Mouse (Mus musculus): ENCODE measurements around the gene Uba52.

The Uba52 gene

DNA sequence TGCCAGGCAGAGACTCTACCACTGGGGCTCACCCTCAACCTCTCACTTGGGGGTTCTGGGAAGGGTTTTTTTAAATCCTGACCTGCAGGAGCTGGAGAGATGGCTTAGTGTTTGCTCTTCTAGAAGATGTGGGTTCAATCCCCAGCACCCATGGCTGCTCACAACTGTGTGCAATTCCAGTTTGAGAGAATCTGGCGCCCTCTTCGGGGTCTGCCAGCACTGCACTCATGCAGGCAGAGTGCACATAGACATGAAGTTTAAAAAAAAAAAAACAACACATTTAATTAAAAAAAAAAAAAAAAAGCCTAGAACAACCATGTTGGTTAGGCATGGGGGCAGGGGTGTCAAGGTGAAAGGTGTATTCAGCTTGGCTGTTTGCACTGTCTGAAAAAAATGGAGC is 19.7 kb upstream of the Uba52 start:
- DNase-seq (ENCODE audit: low read depth) = no peak

DNA sequence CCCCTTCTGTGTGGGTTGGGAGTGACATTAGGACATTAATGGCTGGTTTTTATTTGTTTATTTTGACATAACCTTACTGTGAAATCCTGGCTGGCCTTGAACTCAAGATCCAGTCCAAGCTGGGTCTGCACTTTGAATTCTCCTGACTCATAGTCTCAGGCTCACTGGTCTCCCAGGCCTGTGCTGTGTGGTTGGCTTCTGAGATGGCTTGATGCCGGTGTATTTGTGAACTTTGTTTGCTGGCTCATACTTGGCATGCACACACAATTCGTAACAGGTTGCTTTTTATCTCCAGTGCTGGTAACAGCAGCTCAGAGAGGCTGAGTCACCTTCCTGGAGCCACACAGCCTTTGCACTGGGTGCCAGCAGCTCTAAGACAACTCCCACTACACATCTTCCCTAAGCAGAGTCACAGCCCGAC is 19.1 kb upstream of the Uba52 start:
- no peak for DNase-seq (ENCODE audit: low read depth)

DNA sequence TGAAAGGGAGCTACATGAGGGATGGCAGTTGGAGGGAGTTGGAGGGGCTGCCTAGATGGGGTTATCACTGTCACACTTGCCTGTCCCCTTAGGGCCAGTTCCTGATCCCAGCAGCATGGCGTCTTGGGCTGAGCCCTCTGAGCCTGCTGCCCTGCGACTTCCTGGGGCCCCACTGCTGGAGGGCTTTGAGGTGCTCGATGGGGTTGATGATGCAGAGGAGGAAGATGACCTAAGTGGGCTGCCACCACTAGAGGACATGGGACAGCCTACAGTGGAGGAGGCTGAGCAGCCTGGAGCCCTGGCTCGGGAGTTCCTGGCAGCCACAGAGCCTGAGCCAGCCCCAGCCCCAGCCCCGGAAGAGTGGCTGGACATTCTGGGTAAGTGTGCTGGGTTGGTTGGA is 18.7 kb upstream of the Uba52 start:
- DNase-seq (ENCODE audit: low read depth) = no peak

DNA sequence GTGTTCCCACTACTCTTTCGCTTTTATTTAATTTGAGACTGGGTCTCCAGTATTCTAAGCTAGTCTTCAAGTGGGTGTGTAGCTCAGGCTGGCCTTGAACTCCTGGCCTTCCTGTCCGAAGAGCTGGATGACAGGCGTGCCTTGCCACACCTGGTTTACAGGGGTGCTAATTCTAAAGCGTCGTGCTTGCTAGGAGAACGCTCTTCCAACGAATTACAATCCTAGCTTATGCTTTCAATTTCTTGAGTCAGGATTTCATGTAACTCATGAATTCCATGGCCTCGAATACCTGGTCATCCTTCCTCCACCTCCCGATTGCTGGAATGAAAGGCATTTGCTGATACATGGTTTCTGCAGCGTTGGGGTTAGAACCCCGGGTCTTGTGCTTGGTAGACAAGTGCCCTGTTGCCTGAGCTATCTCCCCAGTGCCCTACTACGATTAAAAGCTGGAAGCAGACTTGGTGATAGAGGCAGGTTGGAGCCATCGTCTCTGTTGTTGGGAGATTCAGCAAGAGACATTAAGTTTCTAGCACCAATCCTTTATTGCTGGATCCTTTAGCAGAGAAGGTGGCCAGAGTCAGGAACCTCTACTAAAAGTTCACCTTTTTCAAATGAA is 17.7 kb upstream of the Uba52 start:
- DNase-seq (ENCODE audit: low read depth) = no peak

DNA sequence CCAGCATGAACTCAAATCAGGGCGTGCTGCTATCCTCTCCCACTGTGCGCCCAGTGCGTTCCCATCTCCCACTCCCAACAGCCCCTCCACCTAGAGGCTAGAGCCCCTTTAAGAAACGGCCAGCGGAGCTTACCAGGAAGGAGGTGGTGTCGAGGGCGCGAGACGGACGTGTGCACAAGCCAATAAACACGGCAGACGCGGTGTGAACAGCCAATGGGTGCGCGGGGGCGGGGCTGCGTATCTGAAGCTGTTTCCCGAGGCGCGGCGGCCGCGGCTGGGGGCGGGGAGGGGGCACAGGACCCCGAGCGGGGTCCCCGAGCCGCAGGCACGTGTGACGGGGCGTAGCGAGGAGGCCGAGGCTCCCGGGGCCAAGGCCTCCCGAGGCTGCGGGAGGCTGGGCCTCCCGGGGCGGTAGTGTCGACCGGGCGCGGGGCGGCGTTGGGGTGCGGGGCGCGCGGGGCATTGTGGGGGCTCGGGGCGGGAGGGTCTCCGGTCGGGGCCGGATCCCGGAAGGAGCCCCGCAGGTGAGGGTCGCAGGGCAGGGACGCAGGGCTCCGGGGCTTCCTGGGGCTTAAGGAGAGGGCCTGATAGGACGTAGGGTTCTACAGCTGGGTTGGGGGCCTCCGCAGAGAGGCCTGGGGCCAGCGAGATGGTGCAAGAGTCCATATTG is 17.0 kb upstream of the Uba52 start, which contains the start of the genes Fkbp8 and Kxd1:
Fkbp8 (plus strand) TSS at position 213 of the 670 bp plus-strand sequence.
Kxd1 (minus strand) TSS at position 445 of the 670 bp plus-strand sequence.
- peak; percentile 97 for DNase-seq (ENCODE audit: low read depth)

DNA sequence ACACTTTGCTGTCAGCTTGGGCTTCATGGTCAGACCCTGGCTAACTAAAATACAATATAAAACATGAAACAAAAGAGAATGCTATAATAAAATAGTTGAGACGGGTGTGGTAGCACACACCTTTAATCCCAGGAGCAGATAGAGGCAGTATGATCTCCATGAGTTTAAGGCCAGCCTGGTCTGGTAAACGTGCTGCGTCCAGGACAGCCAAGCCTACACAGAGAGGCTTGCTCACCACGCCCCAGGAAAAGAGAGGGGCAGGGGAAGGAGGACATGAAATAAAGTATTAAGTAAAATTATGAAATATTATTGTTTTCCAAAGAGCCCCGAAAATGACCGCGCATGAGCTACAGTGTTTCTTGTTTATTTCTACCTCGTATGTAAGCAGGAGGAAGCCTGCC is 16.5 kb upstream of the Uba52 start:
- no peak for DNase-seq (ENCODE audit: low read depth)

DNA sequence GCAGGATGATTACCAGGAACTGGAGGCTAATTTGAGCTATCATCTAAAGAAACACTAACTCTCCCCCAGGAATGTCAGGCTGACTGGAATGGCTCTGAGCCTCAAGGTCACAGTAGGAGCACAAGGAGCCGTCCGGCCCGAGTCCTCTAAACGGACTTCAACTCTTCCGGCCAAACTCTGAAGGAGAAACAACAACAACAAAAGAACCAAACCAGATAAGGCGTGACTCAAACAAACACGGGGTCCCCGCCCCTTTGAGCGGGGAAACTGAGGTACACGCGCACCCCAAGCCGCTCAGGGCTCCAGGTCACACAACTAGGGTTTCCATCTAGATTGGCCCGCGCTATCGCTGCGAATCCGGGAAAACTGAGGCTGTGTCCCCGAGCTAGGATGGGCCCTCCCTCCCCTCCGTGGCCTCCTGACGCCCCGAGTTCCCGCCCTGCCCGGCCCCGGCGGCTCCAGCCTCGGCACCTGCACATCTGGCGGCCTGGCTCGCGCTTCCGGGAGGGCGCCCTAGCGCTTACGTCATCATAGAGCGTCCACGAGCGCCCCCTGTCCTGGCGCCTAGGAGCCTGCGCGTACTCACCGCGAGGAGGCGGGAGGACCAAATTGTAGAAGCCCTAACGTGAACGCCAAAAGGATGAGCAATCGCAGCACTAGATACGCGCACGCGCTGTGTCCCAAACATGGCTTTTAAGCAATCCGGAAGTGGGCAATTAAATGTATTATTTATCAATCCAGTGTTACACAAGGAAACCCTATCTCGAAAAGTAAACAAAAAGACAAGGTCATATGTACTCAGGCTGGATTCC is 12.2 kb upstream of the Uba52 start:
- peak; percentile 99 for DNase-seq (ENCODE audit: low read depth)

DNA sequence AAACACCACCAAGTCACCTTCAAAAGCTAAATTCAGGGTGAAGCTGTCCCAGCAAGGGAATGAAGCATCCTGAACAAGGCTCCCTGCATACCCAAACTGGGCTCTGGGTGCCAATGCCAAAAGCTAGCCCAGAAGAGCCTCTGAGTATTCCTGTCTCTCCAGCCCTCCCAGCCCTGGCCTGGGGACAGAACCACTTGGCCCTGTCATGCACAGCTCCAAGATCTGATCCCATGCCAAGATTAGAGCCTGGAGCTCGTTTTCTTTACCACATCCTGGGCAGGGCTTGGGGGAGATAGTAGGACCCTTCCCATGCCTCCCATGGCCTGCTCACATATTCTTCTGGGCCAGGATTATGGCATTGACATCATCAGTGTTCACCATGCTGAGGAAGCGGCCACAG is 9.0 kb upstream of the Uba52 start:
- DNase-seq (ENCODE audit: low read depth) = no peak

DNA sequence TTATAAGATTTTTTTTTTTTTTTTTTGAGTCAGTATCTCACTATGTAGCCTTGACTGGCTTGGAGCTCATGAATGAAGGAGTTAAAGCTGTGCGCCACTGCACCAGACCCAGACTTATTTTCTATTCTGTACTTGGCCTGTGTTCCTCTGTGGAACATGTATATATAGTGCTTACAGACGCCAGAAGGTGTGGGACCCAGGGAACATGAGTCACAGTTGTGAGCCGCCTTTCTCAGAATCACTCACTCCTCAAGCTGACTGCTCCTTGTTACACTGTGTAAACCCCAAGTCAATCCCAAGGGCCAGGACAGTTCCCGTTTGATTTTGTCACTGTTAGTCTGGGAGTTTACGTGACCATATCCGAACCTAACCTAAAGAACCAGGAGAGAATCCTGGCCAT is 8.4 kb upstream of the Uba52 start:
- DNase-seq (ENCODE audit: low read depth) = no peak

DNA sequence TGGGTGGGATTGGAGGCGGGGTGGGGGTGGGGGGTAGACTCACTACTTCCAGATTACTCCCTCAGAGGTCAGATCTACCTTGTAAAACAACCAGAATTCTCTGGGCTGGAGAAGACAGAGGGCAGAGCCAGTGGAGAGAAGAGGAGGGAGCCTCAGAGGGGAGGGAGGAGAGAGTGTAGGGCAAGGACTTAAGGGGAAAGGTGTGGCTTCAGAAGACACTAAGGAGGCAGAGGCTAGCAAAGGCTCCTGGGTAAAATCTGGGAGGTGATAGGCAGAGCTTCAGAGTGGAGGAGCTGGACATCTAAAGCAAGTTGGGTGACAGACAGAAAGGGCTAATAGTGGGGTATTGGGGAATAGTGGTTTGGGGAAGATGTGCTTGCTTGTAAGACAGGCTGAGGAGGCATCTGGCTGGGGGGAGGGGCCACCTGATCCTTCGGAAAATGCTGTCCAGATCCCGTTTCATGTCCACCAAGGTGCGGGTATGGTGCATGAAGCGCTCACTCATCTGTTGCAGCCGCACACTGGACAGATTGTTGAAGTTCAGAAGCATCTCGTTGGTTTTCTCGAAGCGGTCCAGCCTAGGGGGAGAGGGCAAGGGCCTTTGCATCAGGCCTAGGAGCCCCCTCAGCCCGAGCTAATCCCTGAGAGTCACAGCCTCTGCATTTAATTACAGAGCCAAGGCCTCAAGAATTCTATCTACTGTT is 7.5 kb upstream of the Uba52 start:
- DNase-seq (ENCODE audit: low read depth) = no peak

DNA sequence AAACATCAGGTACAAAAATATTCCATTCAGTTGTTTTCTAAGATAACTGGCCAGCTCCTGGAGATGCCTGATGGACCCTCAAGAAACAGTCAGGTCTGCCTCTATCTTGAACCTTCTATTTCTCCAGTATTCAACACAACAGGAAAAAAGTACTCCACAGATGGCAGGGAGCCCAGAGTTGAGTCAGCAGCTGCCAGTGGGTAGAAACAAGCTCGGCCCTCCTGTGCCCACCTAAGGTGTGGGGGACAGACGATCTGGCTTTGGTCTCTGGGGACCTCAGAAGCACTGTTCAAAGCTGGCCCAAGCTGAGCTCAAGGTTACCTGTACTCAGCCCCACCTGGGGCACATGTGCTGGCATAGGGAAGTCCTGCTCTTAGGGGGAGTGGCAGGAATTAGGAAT is 2.8 kb upstream of the Uba52 start:
- DNase-seq (ENCODE audit: low read depth) = no peak

DNA sequence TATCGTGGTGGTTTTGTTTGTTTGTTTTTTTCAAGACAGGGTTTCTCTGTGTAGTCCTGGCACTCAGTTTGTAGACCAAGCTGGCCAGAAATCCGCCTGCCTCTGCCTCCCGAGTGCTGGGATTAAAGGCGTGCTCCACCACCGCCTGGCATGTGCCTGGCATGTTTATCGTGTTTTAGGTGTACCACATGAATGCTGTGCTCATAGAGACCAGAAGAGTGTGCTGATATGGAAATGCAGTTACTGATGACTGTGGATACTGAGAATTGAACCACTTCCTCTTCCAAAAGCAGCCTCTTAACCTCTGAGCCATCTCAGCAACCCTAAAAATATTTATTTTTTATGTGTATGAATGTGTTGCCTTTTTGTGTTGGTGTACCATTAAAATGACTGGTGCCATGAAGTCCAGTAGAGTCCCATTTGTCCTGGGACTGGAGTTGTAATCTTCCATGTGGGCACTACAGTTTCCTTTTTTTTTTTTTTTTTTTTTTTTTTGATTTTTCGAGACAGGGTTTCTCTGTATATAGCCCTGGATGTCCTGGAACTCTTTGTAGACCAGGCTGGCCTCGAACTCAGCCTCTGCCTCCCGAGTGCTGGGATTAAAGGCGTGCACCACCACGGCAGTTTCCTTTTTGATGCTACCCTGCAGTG is 1.8 kb upstream of the Uba52 start:
- DNase-seq (ENCODE audit: low read depth) = peak; percentile 61

DNA sequence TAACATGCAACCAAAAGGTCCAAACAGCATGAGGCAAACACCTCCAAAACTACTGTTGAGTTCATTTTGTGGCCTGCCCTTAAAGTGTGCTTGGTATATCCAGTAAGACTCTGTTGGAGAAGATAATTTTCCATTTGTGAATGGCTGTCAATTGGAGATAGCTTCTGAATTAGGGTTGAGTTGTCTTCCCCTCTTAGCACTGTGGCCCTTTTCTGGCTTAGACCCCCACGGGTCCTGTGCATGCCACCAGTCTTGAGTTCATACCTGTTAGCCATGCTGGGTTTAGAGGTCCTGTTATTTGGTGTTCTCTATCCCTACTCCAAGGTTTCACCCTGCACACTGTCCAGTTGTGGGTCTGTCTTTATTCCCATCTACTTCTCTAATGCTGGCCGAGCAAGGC is 1.2 kb upstream of the Uba52 start:
- DNase-seq (ENCODE audit: low read depth) = no peak

DNA sequence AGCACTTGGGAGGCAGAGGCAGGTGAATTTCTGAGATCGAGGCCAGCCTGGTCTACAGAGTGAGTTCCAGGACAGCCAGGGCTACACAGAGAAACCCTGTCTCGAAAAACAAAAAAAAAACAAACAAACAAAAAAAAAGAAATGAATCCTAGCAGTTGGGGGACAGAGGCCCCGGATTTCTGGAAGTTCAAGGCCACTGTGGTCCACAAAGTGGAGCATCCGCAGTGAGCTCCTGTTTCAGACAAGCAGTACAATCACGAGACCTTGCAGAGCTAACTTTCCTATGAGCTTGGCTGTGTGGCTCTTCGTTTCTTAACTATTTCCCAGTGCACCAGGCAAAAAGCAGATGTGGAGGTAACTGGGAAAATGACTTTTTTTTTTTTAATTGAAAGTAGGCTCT is 573 bp upstream of the Uba52 start:
- DNase-seq (ENCODE audit: low read depth) = peak; percentile 40

DNA sequence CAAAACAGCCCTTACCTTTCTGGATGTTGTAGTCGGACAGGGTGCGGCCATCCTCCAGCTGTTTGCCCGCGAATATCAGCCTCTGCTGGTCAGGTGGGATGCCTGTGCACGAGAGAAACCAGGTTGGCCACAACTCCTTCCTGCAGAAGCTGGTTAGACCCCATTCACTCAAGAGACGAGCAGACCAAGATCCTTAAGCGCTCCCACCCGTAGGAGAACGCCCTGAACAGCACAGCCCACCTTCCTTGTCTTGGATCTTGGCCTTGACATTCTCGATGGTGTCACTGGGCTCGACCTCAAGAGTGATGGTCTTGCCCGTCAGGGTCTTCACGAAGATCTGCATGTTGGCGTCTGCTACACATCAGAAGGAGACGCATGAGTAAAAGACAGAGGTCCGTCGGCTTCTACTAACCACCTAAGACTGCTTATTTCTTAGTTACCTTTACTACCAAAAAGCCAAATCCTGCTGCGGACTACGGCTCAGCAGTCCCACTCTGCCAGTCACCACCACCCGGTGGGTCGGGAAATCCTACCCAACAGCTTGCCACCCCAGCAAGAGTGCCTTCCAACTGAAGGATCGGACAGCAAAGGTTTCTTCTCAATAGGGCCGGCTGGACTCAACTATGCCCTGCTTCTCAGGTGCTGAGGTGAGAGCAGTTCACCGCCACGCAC is 1.2 kb downstream of the Uba52 start:
- DNase-seq (ENCODE audit: low read depth) = peak; percentile 42

DNA sequence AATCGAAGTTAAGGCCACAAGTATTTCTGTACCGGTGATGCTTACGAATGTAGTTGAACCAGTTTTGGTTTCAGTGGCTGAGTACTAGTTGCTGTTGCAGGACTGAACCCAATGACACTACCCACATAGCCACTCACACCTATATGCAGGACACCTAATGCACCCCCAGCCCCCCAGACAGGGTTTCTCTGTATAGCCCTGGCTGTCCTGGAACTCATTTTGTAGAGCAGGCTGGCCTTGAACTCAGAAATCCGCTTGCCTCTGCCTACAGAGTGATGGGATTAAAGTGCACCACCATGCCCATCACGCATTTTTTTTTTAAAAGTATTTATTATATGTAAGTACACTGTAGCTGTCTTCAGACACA is 3.6 kb downstream of the Uba52 start:
- DNase-seq (ENCODE audit: low read depth) = no peak

DNA sequence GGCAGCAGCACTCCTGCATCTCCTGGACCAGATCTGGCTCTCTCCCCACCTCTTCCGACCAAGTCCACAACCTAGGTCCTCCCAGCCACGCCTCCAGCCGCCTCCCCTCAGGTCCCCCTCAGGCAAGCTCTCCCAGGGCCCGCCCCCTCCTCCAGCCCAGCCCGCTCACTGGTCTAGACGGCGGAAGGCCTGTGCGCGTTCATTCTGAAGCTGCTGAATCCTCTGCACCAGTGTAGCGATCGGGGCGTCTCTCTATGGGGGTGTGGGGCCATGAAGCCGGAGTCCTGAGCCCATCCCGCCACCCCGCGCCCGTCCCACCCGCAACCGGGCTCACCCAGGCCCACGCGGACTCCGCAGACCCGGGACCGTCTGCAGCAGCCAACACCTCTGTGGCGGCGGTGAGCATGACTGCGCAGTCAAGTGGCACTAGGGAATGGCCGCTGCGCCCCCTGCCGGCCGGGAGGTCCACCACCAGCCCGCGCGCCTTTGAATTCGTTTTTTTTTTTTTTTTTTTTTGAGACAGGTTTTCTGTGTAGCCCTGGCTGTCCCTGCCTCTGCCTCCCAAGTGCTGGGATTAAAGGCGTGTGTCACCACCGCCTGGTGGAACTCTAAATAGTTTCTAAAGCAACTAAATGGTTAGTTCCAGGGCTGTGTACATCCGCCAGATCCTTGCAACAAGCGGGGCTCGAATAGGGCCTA is 4.1 kb downstream of the Uba52 start, which contains the start of gene Rex1bd:
Rex1bd (minus strand) TSS at position 425 of the 699 bp plus-strand sequence.
- DNase-seq (ENCODE audit: low read depth) = peak; percentile 96

DNA sequence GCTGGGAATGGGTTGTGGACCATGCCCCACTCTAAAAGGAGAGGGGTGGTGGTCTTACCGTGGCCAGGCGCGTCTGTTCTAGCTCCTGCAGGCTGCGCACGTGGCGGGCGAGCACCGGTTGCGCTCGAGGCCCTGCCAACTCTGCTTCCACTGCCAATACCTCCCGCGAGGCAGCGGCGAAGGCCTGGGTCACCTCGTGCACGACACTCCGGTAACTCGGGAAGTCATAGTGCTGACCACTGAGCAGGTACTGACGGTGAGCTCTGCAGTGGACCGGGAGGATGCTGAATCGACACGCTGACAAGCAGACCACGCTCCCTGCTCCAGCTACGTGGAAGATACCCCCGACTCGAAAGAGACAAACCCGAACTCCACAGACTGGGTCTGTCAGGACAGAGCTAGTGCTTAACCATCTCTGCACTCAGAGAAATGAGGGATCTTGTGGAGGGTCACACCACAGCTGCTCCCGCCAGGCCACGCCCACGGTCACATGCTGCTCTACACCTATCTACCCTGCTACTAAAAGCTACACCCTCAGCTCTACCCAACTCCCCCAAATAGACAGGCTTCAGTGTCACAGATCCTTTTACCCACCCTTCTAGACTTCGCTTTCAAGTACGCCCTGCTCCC is 4.8 kb downstream of the Uba52 start:
- DNase-seq (ENCODE audit: low read depth) = no peak

DNA sequence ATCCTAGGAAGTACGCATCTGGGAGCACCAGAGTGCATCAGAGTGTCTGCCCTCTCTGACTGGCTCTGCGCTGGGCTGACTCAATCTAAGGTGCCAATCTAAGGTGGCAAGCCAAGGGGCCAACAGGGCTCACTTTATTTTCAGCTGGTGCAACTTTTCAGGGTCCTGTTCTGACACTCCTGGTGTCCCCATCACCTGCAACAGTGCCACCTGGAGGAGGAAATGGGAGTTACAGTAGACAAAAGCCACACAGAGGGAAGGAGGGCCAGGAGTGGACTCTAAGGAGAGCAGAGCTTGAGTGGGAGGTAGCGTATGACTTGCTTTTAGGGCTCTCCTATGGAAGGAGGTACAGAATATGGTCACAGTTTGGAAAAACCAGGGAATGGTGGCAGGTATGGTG is 5.8 kb downstream of the Uba52 start:
- DNase-seq (ENCODE audit: low read depth) = peak; percentile 92

DNA sequence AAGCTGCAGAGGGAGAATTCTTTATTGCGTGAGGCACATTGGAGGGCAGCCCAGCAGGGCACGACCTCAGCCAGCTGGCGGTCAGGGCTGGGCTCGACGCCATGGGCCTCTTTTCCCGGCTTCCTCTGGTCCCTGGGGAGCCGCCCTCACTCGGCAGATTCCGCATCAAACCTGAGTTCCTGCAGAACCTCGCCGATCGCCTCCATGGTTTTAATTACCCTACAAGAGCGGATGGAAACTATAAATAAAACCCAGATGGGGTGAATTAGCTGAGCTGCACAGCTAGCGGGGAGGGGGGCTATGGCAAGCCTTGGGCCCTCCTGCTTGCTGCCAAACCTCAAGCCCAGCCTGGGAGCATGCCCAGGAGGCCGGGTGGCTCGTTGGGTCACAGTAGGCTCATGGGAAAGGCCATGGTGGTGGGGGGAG is 6.3 kb downstream of the Uba52 start:
- no peak for DNase-seq (ENCODE audit: low read depth)
